Mouse (Mus musculus): Measurements from ENCODE around the gene Banp.

Banp gene

GRCm38 (mm10) chr8:121990506-121991255 lies 41.1 kb downstream of the Banp start:
- no peak for DNase-seq

GRCm38 (mm10) chr8:121991611-121992010 lies 42.1 kb downstream of the Banp start:
- DNase-seq, result no peak

GRCm38 (mm10) chr8:121992911-121993310 lies 43.4 kb downstream of the Banp start:
- no peak for DNase-seq

GRCm38 (mm10) chr8:121995112-121995511 lies 45.6 kb downstream of the Banp start:
- no peak for DNase-seq

GRCm38 (mm10) chr8:121995895-121996294 lies 46.3 kb downstream of the Banp start:
- no peak for DNase-seq

DNA sequence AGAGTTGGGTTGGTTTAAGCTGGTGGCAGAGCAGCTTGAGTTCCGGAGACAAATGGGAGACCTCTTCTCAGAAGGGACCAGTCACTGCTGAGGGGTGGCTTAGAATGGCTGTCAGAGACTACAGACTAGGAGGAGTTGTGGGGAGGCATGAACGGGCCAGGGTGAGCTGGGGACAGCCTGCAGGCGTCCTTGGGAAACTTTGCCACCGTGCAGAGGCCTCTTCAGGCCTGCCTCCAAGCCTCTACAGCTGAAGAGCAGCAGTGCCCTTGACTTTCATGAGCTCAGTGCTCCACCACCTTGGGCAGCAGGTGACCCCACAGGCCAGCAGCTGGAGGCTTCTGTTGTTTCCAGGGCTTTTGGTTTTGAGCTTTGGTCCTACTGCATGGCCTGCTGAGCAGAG lies 49.1 kb downstream of the Banp start:
- no peak for DNase-seq

DNA sequence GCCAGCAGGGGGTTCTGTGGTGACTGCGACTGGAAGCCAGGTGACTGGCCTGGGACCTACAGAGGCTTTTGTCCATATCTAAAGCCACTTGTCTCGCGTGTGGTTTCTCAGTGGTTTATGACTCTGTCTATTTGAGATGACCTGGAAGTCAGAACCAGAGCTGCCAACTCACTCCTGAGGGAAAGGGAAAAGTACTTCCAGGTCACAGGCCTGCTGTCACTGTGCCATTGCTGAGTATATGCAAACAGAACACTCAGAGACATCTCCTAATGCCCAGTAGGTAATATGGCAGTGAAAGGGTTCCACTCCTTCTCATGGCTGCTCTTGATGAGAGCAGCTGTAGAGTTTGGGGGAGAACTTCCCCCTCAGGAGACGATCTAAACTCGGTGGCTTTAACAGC lies 49.7 kb downstream of the Banp start:
- DNase-seq, result no peak

GRCm38 (mm10) chr8:122001339-122002115 lies 52.0 kb downstream of the Banp start:
- DNase-seq, result no peak

- DNase-seq, result peak; percentile 60 to 62
Observed at GRCm38 (mm10) chr8:122003646-122004045, 54.1 kb downstream of the Banp start.

DNA sequence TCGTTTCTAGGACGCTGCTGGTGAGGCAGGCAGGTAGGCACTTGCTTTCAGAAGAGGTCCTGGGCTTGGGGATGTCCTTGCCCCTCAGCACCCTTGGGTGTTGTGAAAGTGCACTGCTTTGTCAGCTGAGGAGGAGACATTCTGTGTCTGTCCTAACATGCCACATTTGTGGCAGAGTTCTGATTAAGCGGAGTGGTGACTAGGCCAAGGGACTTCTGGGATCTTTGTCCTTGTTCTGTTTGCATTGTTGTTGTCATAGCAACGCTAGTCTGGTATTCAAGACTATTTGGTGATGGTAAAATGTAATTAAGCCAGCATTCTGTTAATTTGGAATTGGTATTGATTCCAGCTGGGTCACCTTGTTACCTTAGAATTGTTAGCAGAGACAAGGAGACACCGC lies 54.6 kb downstream of the Banp start:
- DNase-seq, result no peak

GRCm38 (mm10) chr8:122005422-122006204 lies 56.1 kb downstream of the Banp start:
- peak; percentile 32 to 39 for DNase-seq

GRCm38 (mm10) chr8:122006688-122007484 lies 57.3 kb downstream of the Banp start:
- DNase-seq, result no peak

- DNase-seq, result no peak
Observed at GRCm38 (mm10) chr8:122008395-122008794, 58.8 kb downstream of the Banp start.

- DNase-seq, result no peak
Observed at GRCm38 (mm10) chr8:122010638-122011037, 61.1 kb downstream of the Banp start.

GRCm38 (mm10) chr8:122011066-122011588 lies 61.6 kb downstream of the Banp start:
- no peak for DNase-seq

DNA sequence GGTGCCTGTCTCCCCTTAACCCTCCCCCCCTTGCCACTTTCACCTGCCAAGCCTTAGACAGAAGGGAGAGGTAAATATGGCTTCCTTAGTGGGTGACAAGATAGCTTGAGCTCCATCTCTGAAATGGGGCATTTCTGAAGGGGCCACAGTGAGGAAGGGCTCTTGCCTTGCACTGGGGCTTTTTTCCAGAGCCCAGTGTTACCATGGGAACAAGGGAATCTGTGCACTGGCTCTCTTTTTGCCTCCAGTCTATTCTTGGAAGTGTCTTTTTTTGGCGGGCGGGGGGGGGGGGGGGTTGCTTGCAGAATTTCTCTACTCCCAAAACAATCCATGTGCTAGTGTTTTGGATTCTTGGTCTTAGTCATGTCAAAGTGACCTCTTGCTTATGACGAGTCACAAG lies 65.1 kb downstream of the Banp start:
- no peak for DNase-seq

DNA sequence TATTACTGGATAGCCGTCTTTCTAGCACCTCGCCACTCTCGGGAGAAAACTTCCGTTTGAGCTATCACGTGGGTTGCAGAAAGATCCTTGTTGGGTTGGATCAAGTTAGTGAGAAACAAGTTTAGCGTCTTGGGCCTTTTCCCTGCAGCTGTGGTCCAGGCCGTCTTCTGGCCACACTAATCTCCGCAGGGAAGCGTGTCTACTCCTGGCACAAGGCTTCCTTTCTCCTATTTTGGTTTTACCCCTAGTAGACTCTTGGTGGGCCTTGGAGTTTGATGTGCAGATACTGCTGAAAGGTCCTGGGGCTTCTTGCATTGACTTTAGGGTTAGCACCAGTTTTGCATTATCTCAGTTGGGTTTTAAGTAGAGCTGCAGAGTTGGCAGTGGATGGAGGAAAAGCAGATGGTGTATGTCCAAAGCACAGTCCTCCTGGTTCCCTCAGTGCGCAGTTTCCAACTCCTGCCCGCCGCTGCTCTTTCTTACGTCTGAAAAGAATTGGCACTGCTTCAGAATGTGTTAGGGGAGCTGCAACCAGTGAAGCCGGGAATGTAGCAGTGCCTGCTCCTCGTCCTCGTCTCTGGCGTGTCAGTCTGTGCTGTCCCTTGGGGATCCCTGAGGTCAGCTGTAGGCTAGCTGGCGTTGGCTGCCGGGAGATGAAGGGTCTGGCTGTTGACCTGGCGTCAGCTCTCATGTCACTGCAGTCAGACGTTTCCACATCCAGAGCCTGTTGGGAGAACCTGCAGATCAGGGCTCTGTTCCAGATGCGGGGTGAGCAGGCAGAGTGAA lies 68.7 kb downstream of the Banp start:
- no peak for DNase-seq

GRCm38 (mm10) chr8:122019162-122019561 lies 69.6 kb downstream of the Banp start:
- DNase-seq, result no peak

GRCm38 (mm10) chr8:122020050-122020771 lies 70.7 kb downstream of the Banp start:
- DNase-seq, result no peak

DNA sequence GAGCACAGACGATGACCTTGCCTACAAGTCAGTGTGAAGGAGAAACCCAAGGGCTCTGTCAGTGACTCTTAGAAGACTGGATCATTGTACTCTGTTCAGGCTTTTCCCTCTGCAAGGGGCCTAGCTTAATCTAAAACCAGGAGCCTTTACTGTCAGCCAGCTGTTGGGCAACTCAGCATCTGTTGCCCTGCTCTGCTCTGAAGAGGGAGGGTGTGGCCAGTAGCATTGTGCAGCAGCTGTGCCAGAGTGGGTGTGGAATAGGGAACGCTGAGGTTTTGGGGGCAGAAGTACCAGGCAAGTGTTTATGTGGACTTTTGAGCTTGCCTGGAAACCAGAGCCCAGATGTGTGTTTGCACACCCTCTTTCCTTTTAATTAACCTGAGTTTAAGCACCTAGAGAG lies 72.2 kb downstream of the Banp start:
- DNase-seq, result no peak

DNA sequence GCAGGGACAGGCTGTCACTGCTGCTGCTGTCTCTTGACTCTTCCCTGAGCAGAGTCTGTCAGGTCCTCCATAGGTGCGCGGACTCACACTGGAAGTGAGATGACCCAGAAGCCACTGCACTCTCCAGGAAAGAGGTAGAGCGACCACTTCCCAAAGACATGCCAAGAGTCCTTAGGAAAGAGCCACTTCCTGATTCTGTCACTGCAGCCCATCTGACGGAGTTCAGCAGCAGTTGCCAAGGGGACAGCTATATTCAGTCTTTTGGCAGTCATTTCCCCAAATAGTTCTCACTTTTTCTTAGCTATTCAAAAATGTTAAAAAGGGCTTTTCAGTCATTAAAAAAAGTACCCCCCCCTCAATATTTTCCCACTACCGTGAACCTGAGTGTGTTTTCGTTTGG lies 72.7 kb downstream of the Banp start:
- DNase-seq, result no peak
